Mouse (Mus musculus): ENCODE measurements around the gene Maml3.

The Maml3 gene

DNA sequence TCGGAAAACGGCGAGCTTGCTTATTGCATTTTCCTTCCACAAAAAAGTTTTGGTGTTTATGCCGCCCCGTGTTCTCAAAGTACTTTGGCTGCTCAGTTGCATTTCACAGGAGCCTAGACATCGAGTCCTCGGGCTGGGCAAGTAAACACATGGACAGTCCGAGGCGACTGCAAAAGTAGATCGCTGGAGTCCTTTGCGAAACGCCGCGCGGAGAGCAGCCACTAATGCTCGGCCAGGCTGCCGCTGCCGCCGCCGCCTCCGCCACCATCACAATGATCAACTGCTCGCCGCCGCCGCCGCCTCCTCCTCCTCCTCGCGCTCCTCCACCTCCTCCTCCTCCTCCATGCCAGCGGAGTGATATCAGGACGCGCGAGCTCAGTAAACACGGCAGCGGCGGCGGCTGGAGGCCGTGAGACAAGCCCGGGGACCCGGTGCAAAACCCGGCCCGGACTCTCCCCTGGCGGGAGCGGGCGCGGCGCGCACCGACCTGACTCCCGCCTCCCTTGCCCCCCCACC is at the start of gene Maml3:
Maml3 (minus strand) TSS at position 441 of the 516 bp plus-strand sequence.
- peak; percentile 85 for DNase-seq

DNA sequence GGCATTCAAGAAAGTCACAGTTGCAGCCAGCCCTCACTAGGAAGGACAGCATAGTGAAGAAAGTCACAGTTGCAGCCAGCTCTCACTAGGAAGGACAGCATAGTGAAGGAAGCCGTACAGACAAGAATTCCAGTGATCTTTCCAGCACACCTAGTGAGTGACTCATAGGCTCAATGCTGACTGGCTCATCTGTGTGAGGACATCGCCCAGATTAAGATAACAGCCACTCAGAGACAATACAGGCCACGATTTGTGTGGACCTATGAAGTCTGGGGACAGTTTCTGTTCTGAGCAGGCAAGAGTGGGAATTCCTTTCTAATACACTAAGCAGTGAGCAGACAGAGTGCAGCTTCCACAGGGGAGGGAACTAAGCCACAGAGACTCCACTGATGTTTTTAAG is 46.3 kb upstream of the Maml3 start:
- no peak for DNase-seq

DNA sequence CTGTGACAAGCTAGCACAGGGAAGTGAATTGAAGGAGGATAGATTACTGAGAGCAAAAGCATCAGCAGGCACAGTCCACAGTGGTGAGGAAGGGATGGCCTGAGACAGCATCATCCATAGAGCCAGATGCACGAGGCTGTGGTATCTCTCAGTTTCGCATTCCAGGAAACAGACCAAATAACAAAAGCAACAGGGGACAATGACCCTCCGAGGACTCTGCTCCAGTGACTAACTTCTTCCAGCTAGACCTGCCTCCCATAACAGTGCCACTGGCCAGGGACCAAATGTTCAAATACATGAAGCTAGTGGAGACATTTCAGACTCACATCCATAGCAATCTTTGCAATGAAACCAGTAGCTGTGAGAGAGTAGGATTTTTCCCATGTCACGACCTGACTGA is 43.4 kb upstream of the Maml3 start:
- DNase-seq = no peak

DNA sequence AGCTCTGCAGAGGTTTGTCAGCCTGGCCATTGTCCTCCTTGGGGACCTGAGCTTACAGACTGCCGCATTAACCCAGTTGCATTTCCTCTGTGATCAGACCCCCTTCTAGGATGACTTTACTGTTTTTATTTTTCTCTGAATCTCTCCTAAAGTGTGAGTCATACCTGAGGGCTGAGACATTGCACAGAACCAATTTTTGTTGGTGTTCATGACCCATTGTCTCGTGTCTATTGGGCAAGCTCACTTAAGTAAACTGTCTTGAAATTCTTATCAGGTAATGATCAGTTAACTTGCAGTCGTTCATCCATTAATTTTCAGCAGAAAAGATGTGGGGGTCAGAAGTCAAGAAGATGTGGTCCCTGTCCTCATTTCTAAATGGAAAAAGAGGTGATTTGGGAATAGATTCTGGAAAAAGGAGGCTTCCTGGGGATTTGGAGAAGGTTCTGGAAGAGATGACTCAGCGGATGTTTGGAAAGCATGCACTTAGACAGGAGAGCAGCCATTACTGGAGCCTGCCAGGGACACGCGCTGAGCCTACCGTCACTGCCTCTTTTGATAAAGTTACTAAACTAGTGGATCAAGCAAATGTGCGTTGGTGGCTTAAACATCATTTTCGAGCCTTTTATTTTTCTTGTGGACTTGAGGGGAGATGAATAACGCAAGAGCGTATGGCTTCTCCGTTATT is 40.0 kb upstream of the Maml3 start:
- DNase-seq = no peak

DNA sequence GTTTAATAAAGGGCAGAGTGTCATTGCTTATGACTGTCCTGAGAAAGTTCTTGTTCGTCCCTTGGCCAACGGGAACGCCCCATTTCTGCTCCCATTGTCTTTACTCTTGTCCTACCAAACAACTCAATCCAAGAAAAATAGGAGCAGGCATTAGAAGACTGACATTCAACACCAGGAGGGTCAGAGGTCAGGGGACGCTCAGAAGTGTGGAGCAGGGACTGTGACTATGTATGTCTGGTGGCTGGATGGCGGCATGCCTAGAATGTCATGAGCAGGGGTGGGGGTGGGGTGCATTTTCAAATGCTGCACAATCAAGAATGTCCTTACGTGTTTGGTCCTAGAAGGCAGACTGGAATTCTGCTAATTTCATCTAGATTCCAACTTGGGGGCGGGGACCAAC is 38.1 kb upstream of the Maml3 start:
- DNase-seq = no peak

DNA sequence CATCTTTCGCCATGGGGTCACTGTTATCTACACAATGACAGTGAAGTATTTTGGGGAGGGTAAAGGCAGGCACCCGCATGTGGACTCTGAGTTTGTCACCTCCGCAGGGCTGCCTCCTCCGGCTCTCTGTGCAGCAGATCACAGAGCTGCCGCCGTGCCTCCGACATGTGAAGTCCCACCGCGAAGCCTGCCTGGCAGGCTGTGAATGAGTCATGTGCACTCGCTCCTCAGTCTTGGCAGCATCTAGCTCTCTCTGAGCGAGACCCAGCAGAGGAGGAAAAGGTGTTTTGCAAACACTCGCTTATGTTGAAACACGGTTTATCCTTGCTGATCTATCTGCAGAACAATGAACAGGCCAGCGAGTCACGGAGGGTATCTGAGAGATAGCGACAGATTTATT is 35.3 kb upstream of the Maml3 start:
- DNase-seq = peak; percentile 87

DNA sequence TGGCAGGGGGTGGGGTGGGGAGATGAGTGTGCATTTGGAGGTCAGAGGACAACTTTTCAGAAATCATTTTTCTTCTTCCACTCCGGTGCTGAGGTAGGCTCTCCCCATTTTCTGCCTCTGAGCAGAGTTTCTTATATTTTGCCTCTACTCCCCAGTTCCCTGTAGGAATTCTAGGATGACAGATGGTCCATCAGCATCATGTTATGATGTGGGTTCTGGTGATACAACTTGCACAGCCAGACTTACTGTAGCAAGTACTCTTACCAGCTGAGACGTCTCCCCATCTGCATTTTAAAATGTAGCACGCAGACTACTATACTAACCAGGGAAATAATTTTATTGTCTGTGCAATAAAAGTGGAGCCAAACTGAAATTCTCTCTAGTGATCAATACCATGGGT is 20.5 kb upstream of the Maml3 start:
- DNase-seq = peak; percentile 30

DNA sequence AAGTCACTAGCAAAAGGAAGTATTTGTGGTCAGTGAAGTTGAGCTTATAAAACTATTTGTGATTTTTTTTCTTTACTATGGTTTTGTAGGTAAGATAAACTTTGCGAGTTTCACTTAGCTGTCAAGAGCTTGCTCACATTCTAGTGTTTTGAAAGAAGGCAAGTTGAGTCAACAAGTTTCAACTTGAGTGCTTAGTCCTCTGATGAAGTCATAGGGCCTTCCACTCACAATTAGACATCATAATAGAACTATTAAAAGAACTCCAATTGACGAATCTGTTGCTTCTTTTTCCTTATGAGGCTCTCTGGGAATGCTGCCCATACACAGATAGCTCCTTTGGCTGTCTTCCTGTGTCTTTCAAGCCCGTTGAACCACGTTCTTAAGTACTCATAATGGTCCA is 16.0 kb upstream of the Maml3 start:
- no peak for DNase-seq

DNA sequence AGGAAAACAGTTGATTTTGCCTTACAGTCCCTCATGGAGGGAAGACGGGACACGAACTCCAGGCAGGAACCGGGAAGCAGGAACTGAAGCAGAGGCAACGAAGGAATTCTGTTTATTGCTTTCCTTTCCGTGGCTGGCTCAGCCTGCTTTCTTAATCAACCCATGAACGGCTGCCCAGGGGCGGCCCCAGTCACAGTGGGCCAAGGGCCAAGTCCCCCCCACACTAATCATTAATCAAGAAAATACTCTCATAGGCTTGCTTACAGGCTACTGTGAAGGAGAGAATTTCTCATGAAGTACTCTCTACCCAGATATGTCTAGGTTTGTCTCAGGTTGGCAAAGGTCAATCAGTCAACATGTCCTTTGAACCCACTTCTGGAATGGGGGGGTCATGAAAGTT is 14.3 kb upstream of the Maml3 start:
- DNase-seq = no peak

DNA sequence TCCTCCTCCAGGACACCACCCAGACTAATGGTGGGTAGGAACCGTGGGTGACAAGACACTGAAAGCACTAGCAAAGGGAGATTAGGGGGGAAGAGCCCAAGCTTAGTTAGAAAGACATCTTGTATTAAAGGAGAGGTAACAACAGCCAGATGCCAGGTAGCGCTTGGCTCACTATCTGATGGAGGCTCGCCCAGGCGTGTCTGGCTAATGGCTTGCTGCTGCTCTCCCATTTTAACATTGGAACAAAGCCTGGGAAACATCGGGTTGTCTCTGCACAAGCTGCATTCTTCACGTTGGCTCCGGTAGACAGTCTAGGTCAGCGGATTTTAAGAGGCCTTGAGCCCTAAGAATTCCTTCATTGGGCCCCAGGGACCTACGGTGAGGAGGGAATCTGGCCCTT is 10.5 kb upstream of the Maml3 start:
- DNase-seq = no peak

DNA sequence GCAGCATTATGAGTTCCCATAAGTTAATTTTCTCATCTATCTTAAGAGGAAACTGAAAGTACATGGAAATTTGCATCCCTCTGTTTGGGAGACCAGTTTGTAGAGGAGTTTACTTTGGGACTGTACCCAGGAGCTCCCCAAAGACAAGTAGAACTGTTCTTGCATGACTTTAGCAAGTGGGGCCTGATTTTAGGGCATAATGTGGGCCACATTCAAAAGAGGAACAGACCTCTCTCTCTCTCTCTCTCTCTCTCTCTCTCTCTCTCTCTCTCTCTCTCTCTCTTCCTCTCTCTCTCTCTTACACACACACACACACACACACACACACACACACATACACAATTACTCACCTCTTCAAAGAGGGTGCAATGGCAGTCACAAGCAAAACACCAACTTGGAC is 3.2 kb upstream of the Maml3 start:
- DNase-seq = no peak

DNA sequence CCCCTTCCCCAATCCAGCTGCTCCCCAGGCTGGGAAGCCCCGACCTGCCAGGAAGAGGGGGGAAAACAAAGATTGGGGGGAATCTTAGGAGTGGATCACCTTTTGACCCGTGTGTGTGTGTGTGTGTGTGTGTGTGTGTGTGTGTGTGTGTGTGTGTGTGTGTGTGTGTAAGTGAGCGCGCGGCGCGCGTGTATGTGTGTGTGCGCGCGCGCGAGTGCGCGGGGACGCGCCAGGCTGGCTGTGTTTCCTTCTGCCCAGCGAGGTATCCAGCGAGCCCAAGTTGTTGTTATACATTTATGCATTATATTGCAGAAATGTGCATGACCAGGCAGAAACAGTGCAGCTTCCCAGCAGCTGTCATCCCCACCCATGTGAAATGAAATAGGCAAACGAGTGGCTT is 280 bp upstream of the Maml3 start:
- DNase-seq = peak; percentile 33

DNA sequence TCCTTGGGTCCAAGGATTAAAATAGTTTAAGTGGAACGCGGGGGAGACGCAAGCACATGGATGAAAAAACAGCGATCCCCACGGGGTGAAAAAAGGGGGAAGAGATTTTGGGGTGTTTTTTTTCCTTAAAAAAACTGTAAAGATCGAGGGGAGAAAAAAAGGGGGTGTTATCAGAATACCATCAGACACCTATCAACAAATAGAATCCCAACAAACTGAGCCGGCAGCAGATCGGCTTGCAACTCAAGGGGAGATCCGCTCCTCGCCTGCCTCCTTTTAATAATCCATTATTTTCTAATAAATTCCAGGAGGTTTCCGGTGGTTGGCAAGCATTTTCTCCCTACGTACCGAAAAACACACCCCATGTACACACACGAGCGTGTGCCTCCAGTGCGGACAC is 668 bp downstream of the Maml3 start:
- DNase-seq = no peak

DNA sequence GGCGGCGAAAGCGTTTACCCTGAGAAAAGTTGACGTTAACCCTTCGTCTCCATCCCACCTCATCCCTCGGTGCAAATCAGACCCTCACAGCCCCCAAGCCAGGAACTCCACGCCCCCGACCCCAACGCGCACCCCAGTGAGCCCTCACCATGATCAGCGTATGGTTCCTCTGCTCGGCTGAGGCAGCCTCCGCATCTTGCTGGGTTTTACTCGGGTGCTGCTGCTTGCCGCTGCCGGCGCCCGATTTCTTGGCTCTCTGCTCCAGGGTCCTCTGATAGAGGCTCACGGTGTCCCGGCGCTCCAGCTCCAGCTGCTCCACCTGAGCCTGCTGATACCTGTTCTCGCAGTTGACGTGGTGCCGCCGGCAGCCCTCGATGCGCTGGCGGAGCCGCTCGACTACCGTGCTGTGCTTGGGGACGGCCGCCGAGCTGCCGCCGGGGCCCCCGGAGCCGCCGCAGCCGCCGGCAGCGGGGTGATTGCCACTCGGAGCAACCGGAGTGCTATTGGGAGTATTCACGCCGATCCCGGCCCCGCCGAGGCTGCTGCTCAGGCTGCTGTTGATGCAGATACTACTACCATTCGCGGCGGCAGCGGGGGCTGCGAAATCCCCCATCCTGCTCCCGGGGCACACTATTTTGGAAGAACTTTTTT is 1.2 kb downstream of the Maml3 start:
- DNase-seq = peak; percentile 62

DNA sequence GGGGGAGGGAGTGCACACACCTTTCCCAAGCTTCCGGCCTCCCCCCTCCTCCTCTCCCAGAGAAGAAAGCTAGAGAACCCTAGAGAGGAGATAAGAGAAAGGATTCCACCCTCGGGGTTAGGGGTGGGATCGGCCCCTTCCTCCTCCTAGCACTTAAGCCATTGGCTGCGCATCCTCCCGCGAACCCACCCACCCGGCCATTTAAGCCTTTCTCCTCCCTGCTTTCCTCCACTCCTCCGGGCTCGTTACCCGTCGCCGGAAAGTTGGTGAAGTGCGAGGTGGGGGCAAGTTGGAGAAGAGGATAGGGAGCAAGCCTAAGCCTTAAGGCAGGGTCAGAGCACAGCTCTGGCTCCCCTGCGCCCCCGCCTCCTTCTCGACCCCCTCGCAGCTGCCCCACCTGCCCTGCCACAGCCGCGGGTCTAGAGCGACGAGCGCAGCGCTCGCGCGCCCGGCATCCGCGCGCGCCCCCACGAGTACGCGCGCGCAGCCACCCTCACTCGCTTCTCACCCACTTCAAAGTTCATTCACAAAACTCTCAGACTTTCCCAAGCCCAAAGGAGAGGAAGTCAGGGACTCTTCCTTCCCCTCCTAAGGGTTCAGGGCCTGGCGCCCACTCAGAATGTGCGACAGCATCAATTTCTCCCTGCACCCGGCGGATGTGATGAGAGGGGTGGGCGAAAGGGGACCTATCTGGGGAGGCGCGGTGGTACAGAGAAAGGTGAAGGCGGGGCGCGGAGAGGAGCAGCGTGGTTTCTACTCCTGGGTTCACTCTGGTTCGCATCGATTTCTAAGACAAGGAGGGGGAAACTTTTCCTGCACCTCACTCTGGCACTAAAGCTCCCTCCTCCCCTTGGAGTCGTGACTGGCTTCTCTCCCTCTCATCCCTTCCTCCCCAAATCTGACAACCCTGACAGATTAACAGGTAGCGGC is 2.0 kb downstream of the Maml3 start:
- peak; percentile 65 for DNase-seq

DNA sequence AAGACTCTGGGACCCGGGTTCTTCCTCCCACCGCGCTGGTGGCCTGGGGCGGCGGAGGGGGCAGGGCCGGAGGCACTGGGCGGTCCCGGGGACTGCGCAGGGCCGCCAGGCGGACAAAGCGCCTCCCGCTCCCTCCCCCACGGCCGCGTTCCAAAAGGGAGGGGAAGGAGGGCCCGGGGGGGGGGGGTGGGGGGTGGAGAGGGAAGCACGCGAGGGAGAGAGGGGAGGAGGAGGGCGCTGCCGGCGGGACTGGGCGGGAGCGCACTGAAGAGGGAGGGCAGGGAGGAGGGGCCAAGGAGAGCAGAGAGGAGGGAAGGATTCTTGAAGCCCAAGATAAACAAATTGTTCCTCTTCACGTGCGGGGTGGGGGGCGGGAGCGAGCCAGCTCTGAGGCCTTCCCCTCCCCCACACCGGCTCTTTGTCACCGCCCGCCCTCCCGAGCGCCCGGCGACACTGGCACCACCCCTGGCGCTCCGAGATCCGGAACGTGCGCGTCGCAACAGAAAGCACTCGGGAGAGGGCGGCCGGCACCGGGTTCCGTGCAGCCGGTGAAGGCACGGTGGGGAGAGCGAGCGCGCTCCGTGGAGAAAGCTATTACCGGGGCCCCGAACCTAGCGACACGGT is 2.8 kb downstream of the Maml3 start:
- peak; percentile 80 for DNase-seq

DNA sequence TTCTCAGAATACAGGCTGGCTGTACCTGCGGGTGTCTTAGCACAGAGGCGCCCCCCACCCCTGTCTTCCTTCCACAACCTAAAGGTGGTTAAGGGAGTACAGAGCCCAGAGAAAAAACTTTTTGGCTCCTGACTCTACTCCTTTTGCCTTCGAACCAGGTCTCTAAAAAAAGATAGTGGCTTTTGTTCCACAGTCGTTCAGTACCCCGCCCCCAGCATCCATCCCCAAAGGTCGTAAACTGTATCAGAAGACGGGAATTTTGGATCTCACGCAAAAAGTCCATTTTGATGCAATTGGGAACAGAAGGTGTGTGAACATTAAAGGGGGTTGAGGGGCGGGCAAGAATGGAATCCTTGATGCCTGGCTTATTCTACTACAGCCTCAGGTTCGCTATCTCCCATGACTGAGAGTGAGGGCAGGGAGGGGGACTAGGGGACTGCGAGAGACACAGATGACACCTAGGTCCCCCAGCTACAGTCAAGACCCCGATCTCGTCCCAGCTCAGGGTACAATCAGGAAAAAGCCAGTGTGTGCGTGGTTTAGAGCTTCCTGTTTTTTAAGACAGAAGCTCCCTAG is 3.4 kb downstream of the Maml3 start:
- DNase-seq = peak; percentile 8

DNA sequence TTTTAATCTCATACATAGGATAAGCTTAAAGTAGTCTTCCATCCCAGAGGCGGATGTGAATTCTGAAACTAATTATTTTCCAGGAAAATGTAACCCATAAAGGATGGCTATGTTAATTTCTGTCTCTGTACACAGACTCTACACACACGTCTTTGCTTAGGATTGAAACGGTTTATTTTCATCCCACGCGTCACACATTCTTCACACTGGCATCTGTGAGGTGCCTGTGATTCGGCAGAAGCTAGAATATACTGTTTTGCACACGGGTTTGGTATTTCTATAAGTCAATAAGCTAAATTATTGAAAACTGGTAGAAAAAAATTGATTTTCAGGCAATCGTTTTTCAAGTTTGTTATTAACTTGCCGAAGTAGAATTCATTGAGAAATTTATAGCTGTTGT is 4.0 kb downstream of the Maml3 start:
- peak; percentile 59 for DNase-seq

DNA sequence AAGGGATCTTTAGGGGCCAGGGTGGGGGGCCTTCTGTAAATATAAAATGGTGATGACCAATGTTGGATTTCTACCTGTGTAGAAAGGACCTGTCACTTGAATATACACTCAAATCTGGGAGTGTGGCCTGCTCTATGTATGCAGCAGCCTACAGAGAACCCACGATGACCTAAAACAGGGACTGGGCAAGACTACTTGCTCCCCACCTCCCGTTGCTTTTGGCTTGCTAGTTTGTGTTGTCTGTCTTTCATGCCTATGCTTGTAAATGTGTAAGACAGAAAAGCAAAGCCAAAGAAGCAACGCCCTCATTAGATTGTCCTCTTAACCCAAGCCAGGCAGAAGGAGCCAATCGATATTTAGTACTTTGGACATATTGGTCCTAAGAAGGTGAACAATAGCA is 4.6 kb downstream of the Maml3 start:
- DNase-seq = no peak

DNA sequence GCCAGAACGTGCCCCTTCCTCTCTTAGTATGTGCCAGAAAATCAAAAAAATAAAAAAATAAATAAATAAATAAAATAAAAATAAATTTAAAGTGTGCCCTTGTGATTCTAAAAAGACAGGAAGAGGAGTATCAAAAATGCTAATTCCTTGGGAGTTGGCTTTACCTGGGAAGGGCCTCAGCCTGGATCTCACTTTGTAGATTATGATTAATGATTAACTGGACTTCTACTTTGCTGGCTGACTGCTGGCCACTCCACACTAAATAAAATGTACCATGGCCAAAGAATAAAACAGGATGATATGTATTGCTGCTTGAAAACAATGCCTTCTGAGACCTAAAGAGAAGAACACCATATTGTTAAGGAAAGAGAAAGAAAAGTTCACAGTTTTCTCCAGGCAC is 5.6 kb downstream of the Maml3 start:
- DNase-seq = no peak

DNA sequence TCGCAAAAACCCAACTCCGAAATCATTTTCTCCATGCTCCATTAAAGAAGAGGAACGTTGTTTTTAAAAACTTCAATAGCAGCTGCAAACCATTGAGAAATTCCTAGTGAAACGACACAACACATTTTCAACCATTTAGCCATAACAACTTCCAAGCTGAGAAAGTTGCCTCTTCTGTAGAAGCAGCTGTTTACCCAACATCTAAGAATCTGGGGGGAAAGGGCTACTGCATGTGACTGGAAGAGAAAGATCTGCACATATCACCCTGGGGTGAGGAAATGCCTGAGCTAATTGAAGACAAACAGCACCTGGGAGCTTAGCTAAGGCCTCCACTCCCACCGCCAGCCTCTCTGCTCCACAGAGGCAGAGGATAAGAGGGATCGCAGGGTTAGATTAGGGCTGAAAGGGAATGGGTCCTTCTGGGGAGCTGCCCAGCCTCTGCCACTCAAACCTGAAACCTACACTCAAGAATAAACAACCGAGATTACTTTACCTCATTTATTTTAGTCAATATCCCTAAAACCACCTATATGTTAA is 13.5 kb downstream of the Maml3 start:
- DNase-seq = no peak

DNA sequence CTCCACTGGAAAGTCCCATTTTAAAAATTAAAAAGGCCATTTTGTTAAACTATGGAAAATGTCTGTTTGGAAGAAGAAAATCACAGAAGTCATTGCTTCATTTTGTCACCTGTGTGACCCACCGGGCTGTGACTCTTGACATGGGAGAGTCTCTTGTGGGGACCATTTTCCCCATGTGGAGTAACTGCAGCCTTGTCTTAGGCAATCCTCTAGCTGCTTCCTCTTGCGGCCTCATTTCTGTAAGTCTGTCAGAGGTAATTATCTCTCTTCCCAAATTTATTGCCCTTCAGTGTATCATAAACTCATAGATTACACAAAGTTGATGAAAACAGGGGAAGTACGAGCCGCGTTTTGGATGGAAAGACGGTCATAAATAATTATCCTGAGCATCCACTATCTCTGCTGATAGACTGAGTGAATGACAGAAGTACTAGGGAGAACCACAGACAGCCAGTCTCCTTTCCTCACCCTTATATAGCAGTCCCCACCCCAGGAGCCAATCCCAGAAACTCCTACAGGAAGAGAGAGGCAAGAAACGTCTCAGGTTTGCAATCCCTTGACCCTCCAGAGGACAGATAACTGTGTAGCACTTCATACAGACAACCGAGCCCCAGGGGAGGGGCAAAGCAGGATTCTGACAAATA is 14.5 kb downstream of the Maml3 start:
- DNase-seq = no peak

Measured in right cerebral cortex, adult 18-20 months (tissue).